Mouse (Mus musculus): ENCODE results near the gene Agpat1.

DNA sequence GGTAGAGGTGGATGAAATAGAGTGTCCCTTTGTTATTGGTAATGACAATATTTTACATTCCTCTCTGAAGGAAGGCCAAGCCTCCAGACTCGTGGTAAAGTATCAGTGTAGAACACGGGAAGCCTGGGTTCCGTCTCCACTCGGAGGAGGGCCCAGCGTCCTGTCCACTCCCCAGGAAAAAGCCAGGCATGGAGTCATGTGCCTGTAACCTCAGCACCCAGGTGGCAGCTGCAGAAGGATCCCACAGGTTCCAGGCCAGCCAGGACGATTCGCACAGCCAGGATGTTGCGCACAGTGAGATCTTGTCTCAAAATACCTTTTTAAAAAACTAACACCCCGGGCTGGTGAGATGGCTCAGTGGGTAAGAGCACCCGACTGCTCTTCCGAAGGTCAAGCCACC lies 40.7 kb upstream of the Agpat1 start:
- TF ChIP-seq POLR2A (IDR thresholded peaks at IDR 0.05; ENCODE audit: low read depth, low read length) (no peak), CTCF (conservative IDR thresholded peaks at IDR 0.05; ENCODE audit: insufficient read depth, insufficient read length, low read depth, low read length) (no peak)
